Mouse (Mus musculus): ENCODE data around the gene Phf23.

DNA sequence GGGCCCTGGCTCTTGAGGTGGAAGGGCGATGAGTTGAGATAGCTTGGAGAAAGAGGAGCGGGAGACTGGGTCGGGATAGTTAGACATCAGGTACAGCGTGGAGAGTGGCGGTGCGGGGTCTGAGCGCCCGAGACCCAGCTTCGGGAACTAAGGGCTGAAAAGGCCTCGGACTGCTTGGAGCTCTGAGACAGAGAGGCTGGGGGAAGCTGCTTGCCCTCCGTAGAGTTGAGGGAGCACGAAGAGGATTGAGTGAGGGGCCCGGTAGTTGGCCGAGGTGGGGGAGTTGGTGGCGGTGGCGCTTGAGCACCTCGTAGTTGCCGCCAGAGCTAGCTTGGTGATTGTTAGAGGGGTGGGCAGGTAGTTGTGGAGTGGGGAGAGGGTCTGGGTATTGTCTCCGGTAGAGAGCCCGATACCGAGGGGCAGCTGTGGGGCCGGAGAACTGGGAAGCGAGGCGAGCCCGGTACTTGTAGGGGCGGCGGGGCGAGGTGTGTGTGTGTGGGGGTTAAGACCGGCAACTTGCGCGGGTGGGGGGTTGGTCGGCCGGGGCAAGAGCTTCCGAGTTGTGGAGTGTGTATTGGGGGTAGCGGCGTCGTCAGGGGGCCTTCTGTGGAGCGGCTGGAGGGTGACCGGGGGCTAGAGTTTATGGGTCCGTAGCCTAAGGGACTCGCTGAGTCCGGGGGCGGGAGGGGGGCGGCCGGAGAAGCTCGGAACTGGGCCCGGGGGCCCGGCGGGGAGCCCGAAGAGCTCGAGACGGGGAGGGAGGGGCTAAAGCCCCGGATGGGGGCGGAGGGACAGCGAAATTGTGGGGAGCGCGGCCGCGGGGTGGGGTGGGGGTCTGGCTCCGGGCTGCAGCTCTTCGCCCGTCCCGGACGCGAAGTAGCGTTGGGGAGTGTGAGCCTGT, 834 bp downstream of the Phf23 start:
- TF ChIP-seq REST (IDR thresholded peaks at IDR 0.05; ENCODE audit: insufficient read depth, insufficient read length) (no peak), POLR2A (IDR thresholded peaks at IDR 0.05; ENCODE audit: insufficient read length, low read depth) (no peak), E2F4 (IDR thresholded peaks at IDR 0.05; ENCODE audit: insufficient read depth) (no peak), MYOG (IDR thresholded peaks at IDR 0.05; ENCODE audit: control insufficient read depth in 1 of 3, insufficient read depth in 1 of 3, insufficient read length in 2 of 3, low read depth in 2 of 3) (no peak), MYOD1 (IDR thresholded peaks at IDR 0.05; ENCODE audit: control insufficient read depth in 1 of 3, insufficient read length in 2 of 3, low read depth in 2 of 3) (no peak)
